Mouse (Mus musculus) heart, adult 18-20 months (tissue): Measurements from ENCODE around the gene Gmds. TPM values are rescaled to one million over a fixed set of nuclear protein-coding genes. Genes with fewer than 3 reads are reported as not detected.

Experiments
- DNase-seq, 2 experiments: peaks; one replicate each; pipeline ENCODE4 v3.0.0; 2021 to 2022; ENCODE audit warnings: mixed read lengths in 1 of 2
- total RNA-seq, 2 experiments: library from RNA; stranded (reverse); gene quantifications; 2 replicates each; pipeline ENCODE4 v1.2.3; 2021

Gene Gmds
- total RNA-seq, 2 experiments from 2014 or later, result 5.5 to 6.5 TPM

GRCm38 (mm10) chr13:31810693-31811541 lies 527.6 kb downstream of the Gmds start:
- peak in 1 of 2 experiments; percentile 67 for DNase-seq

- no peak for DNase-seq
Observed at GRCm38 (mm10) chr13:31810375-31810692, 528.2 kb downstream of the Gmds start.

GRCm38 (mm10) chr13:31809701-31810100 lies 528.8 kb downstream of the Gmds start:
- peak in 1 of 2 experiments; percentile 31 for DNase-seq

GRCm38 (mm10) chr13:31808804-31809420 lies 529.6 kb downstream of the Gmds start:
- peak in 1 of 2 experiments; percentile 42 for DNase-seq

- DNase-seq, result peak; percentile 63 to 68
Observed at GRCm38 (mm10) chr13:31808116-31808803, 530.3 kb downstream of the Gmds start.

- DNase-seq, result peak in 1 of 2 experiments; percentile 50
Observed at GRCm38 (mm10) chr13:31807736-31808115, 530.8 kb downstream of the Gmds start.

- DNase-seq, result peak; percentile 42 to 74
Observed at GRCm38 (mm10) chr13:31806890-31807735, 531.4 kb downstream of the Gmds start.

- DNase-seq, result peak; percentile 93 to 96
Observed at GRCm38 (mm10) chr13:31806428-31806832, 532.1 kb downstream of the Gmds start, which contains the start of gene Foxc1. TSS of gene Foxc1 (plus strand) at chr13:31806633.

GRCm38 (mm10) chr13:31805831-31806427 lies 532.6 kb downstream of the Gmds start:
- DNase-seq, result peak in 1 of 2 experiments; percentile 68

- peak in 1 of 2 experiments; percentile 33 for DNase-seq
Observed at GRCm38 (mm10) chr13:31804571-31804970, 534.0 kb downstream of the Gmds start.

GRCm38 (mm10) chr13:31803166-31804093 lies 535.1 kb downstream of the Gmds start:
- DNase-seq, result peak in 1 of 2 experiments; percentile 37

- DNase-seq, result peak in 1 of 2 experiments; percentile 43
Observed at GRCm38 (mm10) chr13:31802447-31802846, 536.1 kb downstream of the Gmds start.

- peak in 1 of 2 experiments; percentile 34 for DNase-seq
Observed at GRCm38 (mm10) chr13:31801703-31802305, 536.7 kb downstream of the Gmds start.

GRCm38 (mm10) chr13:31800581-31801576 lies 537.7 kb downstream of the Gmds start:
- peak; percentile 89 to 95 for DNase-seq

- no peak for DNase-seq
Observed at GRCm38 (mm10) chr13:31798075-31798474, 540.5 kb downstream of the Gmds start.

- no peak for DNase-seq
Observed at GRCm38 (mm10) chr13:31797346-31797745, 541.2 kb downstream of the Gmds start.

- DNase-seq, result no peak
Observed at GRCm38 (mm10) chr13:31793163-31793562, 545.4 kb downstream of the Gmds start.

- peak; percentile 49 to 77 for DNase-seq
Observed at GRCm38 (mm10) chr13:31792480-31793132, 545.9 kb downstream of the Gmds start.
